Mouse (Mus musculus): ENCODE data around the gene Map2k5.

GRCm38 (mm10) chr9:63192809-63193208 lies 184.9 kb downstream of the Map2k5 start:
- TF ChIP-seq POLR2A (IDR thresholded peaks at IDR 0.05; ENCODE audit: extremely low read depth, insufficient read depth, low read length) (no peak), CTCF (IDR thresholded peaks at IDR 0.05; ENCODE audit: extremely low read depth, insufficient read depth, low read length) (no peak)

All from cortical plate, adult 2 months (tissue).